Mouse (Mus musculus) hindbrain, embryonic 10.5 days (tissue): ENCODE results near the gene Pla2g6. TPM values are rescaled to one million over a fixed set of nuclear protein-coding genes. Genes with fewer than 3 reads are reported as not detected.
A peak's percentile ranks its signal among the peaks of the same experiment; 100 is the strongest.

ENCODE experiments used
- microRNA counts: library from miRNA; unstranded; fragments of <30 nt; microRNA quantifications from one replicate; lab custom pipeline; 2017
- polyA plus RNA-seq: library from polyadenylated mRNA; unstranded; fragments of >200 nt; fragmentation: Nextera tagmentation; extraction: Ambion mirVana; gene quantifications from 2 replicates; pipeline ENCODE4 v1.2.1, GENCODE M21; 2016

Pla2g6 gene
- polyA plus RNA-seq, 1 experiment from 2014 or later, result 25.3 TPM

MicroRNAs within 50 kb of the gene (microRNA counts, 519-probe panel; counts per million panel counts)
- 1,255 counts per million, percentile 77 among the panel's probes with 10 or more counts for microRNA mmu-miR-1943 (lab: Ali Mortazavi, UCI)

Other genes with a start within 250 kb of the Pla2g6 start
- gene Micall1, start 219.5 kb downstream of the Pla2g6 start, polyA plus RNA-seq, result 7.0 and 8.8 TPM in 2 replicates
- 383 and 404 TPM in 2 replicates for gene Polr2f, start 187.4 kb downstream of the Pla2g6 start, polyA plus RNA-seq
- 9.8 and 16.1 TPM in 2 replicates for gene 1700088E04Rik, start 187.1 kb downstream of the Pla2g6 start, polyA plus RNA-seq
- gene Sox10, start 163.2 kb downstream of the Pla2g6 start, polyA plus RNA-seq, result 9.2 and 28.1 TPM in 2 replicates
- gene Pick1, start 99.2 kb downstream of the Pla2g6 start, polyA plus RNA-seq, result 45.0 and 47.8 TPM in 2 replicates
- gene Gm49486, start 99.0 kb downstream of the Pla2g6 start, polyA plus RNA-seq, result 0.14 and 0.21 TPM in 2 replicates
- gene Slc16a8, start 73.6 kb downstream of the Pla2g6 start, polyA plus RNA-seq, result 0.14 and 0.26 TPM in 2 replicates
- 1.7 and 2.0 TPM in 2 replicates for gene Baiap2l2, start 42.9 kb downstream of the Pla2g6 start, polyA plus RNA-seq
- gene Maff, start 18.2 kb upstream of the Pla2g6 start, polyA plus RNA-seq, result 0.97 and 1.1 TPM in 2 replicates
- 54.8 and 56.2 TPM in 2 replicates for gene Tmem184b, start 75.2 kb upstream of the Pla2g6 start, polyA plus RNA-seq
- 148 and 190 TPM in 2 replicates for gene Csnk1e, start 127.2 kb upstream of the Pla2g6 start, polyA plus RNA-seq
- not detected in 2 replicates for gene Kcnj4, start 176.9 kb upstream of the Pla2g6 start, polyA plus RNA-seq
- 11.4 and 21.5 TPM in 2 replicates for gene Kdelr3, start 188.0 kb upstream of the Pla2g6 start, polyA plus RNA-seq
- 46.9 and 50.1 TPM in 2 replicates for gene Ddx17, start 218.4 kb upstream of the Pla2g6 start, polyA plus RNA-seq